Mouse (Mus musculus): Measurements from ENCODE around the gene Gpbp1. TPM values are rescaled to one million over a fixed set of nuclear protein-coding genes. Genes with fewer than 3 reads are reported as not detected.

The Gpbp1 gene
- polyA plus RNA-seq, 1 experiment from 2014 or later: 89.8 TPM

DNA sequence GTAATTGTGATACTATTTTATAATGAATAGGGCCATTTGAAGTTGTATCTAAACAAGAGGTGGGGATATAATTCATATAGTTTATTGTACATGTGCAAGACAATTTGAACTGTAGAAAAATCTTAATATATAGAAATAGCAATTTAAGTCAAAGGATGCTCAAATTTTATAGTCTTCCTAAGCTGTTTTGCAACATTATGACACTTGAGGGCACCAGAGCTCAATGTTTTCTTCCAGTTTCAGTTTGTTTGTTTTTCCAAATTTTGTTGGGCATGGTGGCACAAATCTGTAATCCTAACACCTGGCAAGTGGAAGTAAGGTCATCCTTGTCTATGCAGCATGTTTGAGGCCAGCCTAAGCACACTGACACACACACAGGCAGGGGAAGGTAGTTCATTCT is 68.6 kb downstream of the Gpbp1 start:
- Histone ChIP-seq H3K27me3 (replicated peaks) (no peaks in the 10 kb centered on the region), H3K27ac (no peak overlapping the region), H3K9me3 (no peaks in the 10 kb centered on the region), H3K36me3 (replicated peaks) (no peaks in the 10 kb centered on the region), H3K4me2 (no peak overlapping the region), H3K9ac (no peak overlapping the region), H3K4me3 (no peak overlapping the region), H3K4me1 (no peaks in the 10 kb centered on the region)
- no peak for ATAC-seq (replicated peaks)

DNA sequence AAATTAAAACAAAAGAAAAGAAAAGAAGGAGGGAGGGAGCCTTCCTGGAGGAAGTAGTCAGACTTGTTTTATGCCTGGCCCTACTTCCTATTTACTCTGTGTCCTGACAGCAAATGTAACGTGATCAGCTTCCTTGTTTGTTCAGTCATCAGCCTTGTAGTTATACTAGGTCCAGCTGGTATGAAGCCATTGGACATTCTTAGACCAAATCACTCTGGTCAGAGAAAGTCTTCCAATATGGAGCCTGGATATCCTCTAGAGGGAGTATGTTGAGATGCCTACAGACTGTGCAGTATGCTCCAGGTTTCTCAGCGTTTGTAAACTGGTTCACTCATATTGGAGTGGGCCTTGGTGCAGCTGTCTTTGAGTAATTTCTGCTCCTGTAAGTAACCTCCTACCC is 71.8 kb downstream of the Gpbp1 start:
- WGBS: 77% methylated on average over 2 of the region's 2 CpGs
- H3K36me3 ChIP-seq (replicated peaks): no peaks in the 10 kb centered on the region
- 0 out of 2 replicates have a peak, but pooled peaks have one; percentile 33 for ATAC-seq (replicated peaks)
- no peaks in the 10 kb centered on the region for H3K27me3 ChIP-seq (replicated peaks)
- H3K4me2 ChIP-seq: no peak overlapping the region
- H3K9ac ChIP-seq: no peak overlapping the region
- H3K4me1 ChIP-seq: no peaks in the 10 kb centered on the region
- H3K27ac ChIP-seq: no peak overlapping the region
- H3K9me3 ChIP-seq: no peaks in the 10 kb centered on the region
- H3K4me3 ChIP-seq: no peak overlapping the region

DNA sequence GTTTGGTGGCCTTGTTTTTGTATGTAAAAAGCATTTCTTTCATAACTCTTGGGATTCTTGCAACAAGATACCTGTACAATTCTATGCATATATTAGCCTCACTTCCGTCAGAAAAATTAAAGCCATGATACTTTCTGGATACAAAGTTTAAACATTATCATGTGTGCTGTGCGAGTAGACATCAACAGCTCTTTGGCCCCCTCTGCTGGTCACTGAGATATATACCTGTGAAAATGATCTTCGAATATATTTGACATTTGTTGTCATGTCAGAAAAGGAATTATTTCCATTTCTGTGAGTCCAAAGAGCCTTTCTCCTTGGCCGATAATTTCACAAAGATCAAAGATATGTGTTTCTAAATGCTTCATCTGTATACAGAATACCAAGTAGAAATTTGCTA is 76.8 kb downstream of the Gpbp1 start:
- H3K27me3 ChIP-seq (replicated peaks): no peaks in the 10 kb centered on the region
- no peaks in the 10 kb centered on the region for H3K36me3 ChIP-seq (replicated peaks)
- no peak overlapping the region for H3K9ac ChIP-seq
- 32% methylated on average over 4 of the region's 4 CpGs for WGBS
- H3K4me3 ChIP-seq: no peak overlapping the region
- H3K4me2 ChIP-seq: no peak overlapping the region
- no peaks in the 10 kb centered on the region for H3K9me3 ChIP-seq
- 0 out of 2 replicates have a peak, but pooled peaks cover 4% of the 10 kb centered on the region for H3K4me1 ChIP-seq
- no peak overlapping the region for H3K27ac ChIP-seq
- no peak for ATAC-seq (replicated peaks)

DNA sequence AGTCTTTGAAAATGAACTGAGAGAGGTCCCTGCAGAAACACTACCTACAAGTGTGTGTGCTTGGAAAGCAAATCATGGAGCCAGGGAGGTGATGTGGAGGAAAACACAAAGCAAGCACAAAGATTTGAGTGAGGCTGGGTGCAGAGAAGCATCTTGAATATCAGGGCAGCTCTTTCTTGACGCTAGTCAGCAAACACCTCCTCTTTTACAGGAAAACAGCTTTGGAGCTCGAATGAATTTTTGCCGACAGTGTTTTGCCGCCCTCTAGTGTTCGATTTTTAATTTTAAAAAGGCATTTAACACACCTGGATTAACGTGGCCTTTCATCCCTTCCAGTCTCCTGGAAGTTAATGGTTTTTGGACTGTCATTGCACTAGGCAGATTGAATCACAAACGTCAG is 79.1 kb downstream of the Gpbp1 start:
- no peak overlapping the region for H3K27ac ChIP-seq
- 2% methylated on average over 7 of the region's 7 CpGs for WGBS
- no peak overlapping the region for H3K4me3 ChIP-seq
- 0 out of 2 replicates have a peak, but pooled peaks cover 4% of the 10 kb centered on the region for H3K4me1 ChIP-seq
- peak; percentile 59 for ATAC-seq (replicated peaks)
- no peaks in the 10 kb centered on the region for H3K27me3 ChIP-seq (replicated peaks)
- no peak overlapping the region for H3K9ac ChIP-seq
- H3K36me3 ChIP-seq (replicated peaks): no peaks in the 10 kb centered on the region
- H3K9me3 ChIP-seq: no peaks in the 10 kb centered on the region
- no peak overlapping the region for H3K4me2 ChIP-seq

DNA sequence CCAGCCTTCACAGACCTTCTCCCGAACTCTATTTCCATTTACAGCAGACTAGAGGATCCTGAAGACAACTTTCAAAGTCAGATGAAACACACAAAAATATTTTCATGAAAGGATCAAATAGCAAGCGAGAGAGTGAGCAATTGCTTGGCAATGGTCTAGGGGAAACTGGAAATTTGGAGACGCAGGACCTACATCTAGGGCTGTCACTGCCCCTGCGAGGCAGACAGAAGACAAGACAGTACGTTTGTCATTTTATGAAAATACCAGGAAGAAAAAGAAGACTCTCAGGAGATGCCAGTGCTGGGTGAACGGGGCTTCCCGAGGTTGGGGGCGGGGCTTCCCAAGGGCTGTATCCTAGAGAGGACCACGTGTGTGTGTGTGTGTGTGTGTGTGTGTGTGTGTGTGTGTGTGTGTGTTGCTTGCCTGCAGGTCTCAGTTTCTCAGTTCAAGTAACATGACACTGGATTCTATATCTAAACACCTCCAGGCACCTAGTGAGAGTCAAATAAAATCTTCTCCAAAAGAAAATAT is 83.0 kb downstream of the Gpbp1 start:
- 64% methylated on average over 9 of the region's 9 CpGs for WGBS
- Histone ChIP-seq H3K9me3 (no peaks in the 10 kb centered on the region), H3K4me1 (0 out of 2 replicates have a peak, but pooled peaks cover 4% of the 10 kb centered on the region), H3K27me3 (replicated peaks) (no peaks in the 10 kb centered on the region), H3K9ac (no peak overlapping the region), H3K27ac (no peak overlapping the region), H3K36me3 (replicated peaks) (no peaks in the 10 kb centered on the region), H3K4me3 (no peak overlapping the region), H3K4me2 (no peak overlapping the region)
- ATAC-seq (replicated peaks): no peak

DNA sequence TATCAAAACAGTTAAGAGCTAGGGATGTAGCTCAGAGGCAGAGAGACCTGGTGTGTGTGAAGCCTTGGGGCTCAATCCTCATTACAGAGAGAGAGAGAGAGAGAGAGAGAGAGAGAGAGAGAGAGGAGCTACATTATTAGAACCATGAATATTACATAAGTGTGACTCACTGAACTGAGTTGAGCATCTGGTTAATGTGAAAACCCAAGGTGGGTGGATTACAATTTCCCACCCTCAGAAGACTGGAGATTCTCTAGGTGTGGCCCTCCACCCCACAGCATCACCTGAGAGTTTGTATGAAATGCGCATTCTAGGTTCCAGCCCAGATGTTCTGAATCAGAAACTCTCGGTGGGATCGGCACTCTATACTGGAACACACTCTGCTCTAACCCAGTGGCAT is 84.0 kb downstream of the Gpbp1 start:
- H3K36me3 ChIP-seq (replicated peaks): no peaks in the 10 kb centered on the region
- no peak for ATAC-seq (replicated peaks)
- 95% methylated on average over 3 of the region's 3 CpGs for WGBS

DNA sequence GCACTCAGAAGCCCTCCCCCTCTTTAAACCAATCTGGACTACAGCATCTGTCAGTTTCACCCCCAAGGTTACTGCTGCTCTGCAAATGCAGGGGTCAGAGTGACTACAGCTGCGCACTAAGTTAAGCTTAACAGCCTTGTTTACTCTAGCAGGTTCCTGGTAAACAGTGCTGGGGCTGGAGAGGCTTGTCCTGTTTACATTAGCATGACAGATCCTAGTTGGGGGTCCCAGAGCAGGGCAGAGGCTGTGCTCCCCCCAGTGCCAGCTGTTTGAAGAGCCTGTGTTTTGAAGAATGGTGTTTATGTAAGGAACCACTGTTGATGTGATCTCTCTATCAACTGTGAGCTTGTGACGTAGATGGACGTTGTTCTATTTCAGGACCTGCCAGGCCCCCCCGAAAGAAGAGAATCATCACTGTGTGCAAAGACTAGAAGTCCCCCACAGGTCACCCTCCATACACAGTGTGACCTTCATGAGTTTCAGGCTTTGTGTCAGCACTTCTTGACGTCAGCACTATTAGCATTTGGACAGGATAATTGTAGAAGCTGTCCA is 92.2 kb downstream of the Gpbp1 start:
- H3K4me1 ChIP-seq: peaks cover 5% of the 10 kb centered on the region
- no peaks in the 10 kb centered on the region for H3K36me3 ChIP-seq (replicated peaks)
- 38% methylated on average over 5 of the region's 5 CpGs for WGBS
- H3K27ac ChIP-seq: no peak overlapping the region
- H3K27me3 ChIP-seq (replicated peaks): no peaks in the 10 kb centered on the region
- H3K9ac ChIP-seq: no peak overlapping the region
- no peaks in the 10 kb centered on the region for H3K9me3 ChIP-seq
- no peak overlapping the region for H3K4me3 ChIP-seq
- no peak overlapping the region for H3K4me2 ChIP-seq
- ATAC-seq (replicated peaks): no peak

More for the DNA sequence above, 84.0 kb downstream of the Gpbp1 start:
- no peak overlapping the region for H3K9ac ChIP-seq
- H3K27me3 ChIP-seq (replicated peaks): no peaks in the 10 kb centered on the region
- H3K4me1 ChIP-seq: 0 out of 2 replicates have a peak, but pooled peaks cover 4% of the 10 kb centered on the region
- no peak overlapping the region for H3K4me2 ChIP-seq
- no peak overlapping the region for H3K4me3 ChIP-seq
- H3K9me3 ChIP-seq: no peaks in the 10 kb centered on the region
- no peak overlapping the region for H3K27ac ChIP-seq

DNA sequence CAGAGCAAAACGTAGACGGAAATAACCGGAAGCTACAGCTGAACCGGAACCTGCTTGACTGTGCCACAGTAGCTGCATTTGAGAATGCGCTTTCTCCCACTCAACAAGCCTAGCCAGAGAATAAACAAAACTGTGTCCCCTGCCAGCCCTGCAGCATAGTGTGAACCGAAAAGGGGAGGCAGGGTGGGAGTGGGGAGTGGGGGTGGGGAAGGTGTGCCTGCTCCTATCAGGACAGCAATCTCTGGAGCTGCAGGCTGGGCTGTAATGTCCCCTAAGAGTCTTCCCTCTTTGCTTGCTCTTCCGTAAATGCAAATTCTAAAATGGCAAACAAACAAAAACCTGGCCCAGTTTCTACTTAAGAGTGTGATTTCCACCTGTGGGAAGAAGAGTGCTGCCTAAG is 92.8 kb downstream of the Gpbp1 start:
- no peaks in the 10 kb centered on the region for H3K9me3 ChIP-seq
- no peak for ATAC-seq (replicated peaks)
- 68% methylated on average over 7 of the region's 7 CpGs for WGBS
- H3K27me3 ChIP-seq (replicated peaks): no peaks in the 10 kb centered on the region
- no peak overlapping the region for H3K27ac ChIP-seq
- no peak overlapping the region for H3K4me2 ChIP-seq
- peaks cover 5% of the 10 kb centered on the region for H3K4me1 ChIP-seq
- H3K4me3 ChIP-seq: no peak overlapping the region
- no peak overlapping the region for H3K9ac ChIP-seq
- H3K36me3 ChIP-seq (replicated peaks): no peaks in the 10 kb centered on the region

DNA sequence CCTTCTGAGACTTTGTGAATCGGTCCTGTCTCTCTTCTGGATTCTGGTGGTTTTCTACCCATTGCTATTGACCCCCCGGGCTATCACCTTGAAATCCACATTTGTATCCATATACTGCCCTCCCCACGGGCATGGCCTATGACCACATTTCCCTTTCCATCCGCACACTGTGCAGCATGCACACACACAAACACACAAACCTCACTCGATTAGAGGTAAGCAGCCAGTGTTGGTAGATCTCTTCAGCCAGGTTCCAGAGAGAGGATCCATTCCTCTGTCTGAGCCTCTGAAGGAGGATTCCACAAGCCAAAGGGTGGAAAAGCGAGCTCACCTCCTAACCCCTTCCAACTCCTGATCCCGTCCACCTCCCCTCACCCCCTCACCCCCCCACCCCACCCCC is 94.4 kb downstream of the Gpbp1 start:
- peaks cover 5% of the 10 kb centered on the region for H3K4me1 ChIP-seq
- no peaks in the 10 kb centered on the region for H3K27me3 ChIP-seq (replicated peaks)
- H3K4me2 ChIP-seq: no peak overlapping the region
- no peak overlapping the region for H3K9ac ChIP-seq
- 93% methylated on average over 7 of the region's 7 CpGs for WGBS
- no peak for ATAC-seq (replicated peaks)
- no peak overlapping the region for H3K4me3 ChIP-seq
- H3K9me3 ChIP-seq: no peaks in the 10 kb centered on the region
- no peaks in the 10 kb centered on the region for H3K36me3 ChIP-seq (replicated peaks)
- H3K27ac ChIP-seq: no peak overlapping the region

DNA sequence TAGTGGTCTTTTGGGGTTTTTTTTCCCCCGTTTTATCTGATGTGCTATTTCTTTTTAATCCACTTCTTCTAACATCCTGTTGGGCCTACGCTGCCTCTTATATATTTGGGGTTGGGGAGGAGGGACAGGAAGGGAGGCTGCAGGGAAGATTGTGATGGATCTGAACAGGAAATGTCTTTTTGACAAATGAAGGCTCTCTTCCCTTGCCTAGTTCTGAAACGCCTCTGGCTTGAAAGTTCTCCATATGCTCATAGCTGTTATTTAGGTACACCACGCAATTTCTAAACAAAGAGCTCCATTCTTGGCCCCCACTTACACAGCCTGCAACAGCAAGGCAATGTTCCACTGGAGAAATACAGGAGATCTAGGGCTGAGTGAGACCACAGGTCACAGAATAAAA is 95.0 kb downstream of the Gpbp1 start:
- H3K36me3 ChIP-seq (replicated peaks): no peaks in the 10 kb centered on the region
- H3K9ac ChIP-seq: no peak overlapping the region
- H3K4me2 ChIP-seq: no peak overlapping the region
- WGBS: 84% methylated on average over 4 of the region's 4 CpGs
- ATAC-seq (replicated peaks): no peak
- no peak overlapping the region for H3K27ac ChIP-seq
- H3K4me1 ChIP-seq: peaks cover 5% of the 10 kb centered on the region
- H3K9me3 ChIP-seq: no peaks in the 10 kb centered on the region
- no peaks in the 10 kb centered on the region for H3K27me3 ChIP-seq (replicated peaks)
- H3K4me3 ChIP-seq: no peak overlapping the region

DNA sequence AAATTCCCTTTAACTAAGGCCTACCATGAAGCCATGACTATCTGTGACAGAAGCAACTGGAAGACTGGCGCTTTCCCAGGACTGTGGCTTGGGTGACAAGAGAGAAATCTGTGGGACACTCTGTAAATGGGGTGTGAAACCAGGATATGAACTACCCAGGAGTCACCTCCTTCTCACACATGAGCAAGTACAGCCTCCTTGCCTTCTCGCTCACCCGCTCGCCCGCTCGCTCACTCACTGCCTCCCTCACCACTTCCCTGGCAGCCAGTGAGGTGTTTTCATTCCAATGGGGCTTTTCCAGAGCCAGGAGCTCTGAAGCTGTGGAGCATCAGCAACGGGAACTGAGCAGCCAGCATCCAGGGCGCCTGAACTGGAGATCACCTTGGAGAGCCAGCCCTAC is 95.6 kb downstream of the Gpbp1 start:
- H3K27ac ChIP-seq: no peak overlapping the region
- H3K4me1 ChIP-seq: peaks cover 5% of the 10 kb centered on the region
- ATAC-seq (replicated peaks): no peak
- no peaks in the 10 kb centered on the region for H3K27me3 ChIP-seq (replicated peaks)
- H3K9me3 ChIP-seq: no peaks in the 10 kb centered on the region
- no peak overlapping the region for H3K9ac ChIP-seq
- H3K36me3 ChIP-seq (replicated peaks): no peaks in the 10 kb centered on the region
- WGBS: 86% methylated on average over 8 of the region's 8 CpGs
- H3K4me2 ChIP-seq: no peak overlapping the region
- no peak overlapping the region for H3K4me3 ChIP-seq

DNA sequence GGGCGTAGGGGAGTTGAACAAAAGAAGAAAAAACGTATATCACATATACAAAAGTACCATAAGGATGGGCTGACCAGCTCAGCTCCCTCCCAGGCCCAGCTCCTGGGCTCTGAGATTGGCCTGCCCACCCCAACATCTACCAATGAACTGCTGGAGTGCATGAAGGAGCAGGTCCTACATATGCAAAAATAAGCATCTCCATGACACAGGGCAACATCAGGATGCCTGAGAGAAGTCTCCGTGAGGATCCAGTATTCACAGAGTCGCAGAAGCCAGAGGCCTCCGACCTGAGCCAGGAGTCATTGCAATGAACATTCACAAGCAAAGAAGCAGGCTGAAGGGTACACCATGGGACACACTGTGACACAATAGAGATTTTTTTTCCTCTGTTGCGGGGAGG is 96.5 kb downstream of the Gpbp1 start:
- Histone ChIP-seq H3K4me2 (no peak overlapping the region), H3K4me3 (no peak overlapping the region), H3K27ac (no peak overlapping the region), H3K36me3 (replicated peaks) (no peaks in the 10 kb centered on the region), H3K9ac (no peak overlapping the region), H3K27me3 (replicated peaks) (no peaks in the 10 kb centered on the region), H3K9me3 (no peaks in the 10 kb centered on the region), H3K4me1 (peaks cover 5% of the 10 kb centered on the region)
- WGBS: 59% methylated on average over 6 of the region's 6 CpGs
- no peak for ATAC-seq (replicated peaks)

DNA sequence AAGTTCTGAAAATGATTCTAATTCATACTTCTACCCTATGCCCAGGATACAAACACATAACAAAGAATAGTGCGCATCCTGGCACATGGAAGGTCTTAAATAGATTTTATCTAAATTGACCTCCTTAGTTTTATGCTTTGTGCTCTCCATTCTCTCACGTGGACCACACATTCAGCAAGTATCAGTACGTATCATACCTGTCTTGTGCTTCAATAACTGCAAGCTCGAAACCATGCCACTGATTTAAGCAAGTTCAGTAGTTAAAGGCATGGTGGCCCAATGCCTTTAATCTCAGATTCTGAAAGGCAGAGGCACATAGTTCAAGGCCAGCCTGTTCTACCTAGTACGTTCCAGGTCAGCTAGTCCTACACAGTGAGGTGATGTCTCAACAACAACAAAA is 98.5 kb downstream of the Gpbp1 start:
- no peaks in the 10 kb centered on the region for H3K9me3 ChIP-seq
- no peak overlapping the region for H3K9ac ChIP-seq
- H3K4me3 ChIP-seq: no peak overlapping the region
- no peaks in the 10 kb centered on the region for H3K27me3 ChIP-seq (replicated peaks)
- no peaks in the 10 kb centered on the region for H3K36me3 ChIP-seq (replicated peaks)
- no peaks in the 10 kb centered on the region for H3K4me1 ChIP-seq
- WGBS: 89% methylated on average over 5 of the region's 5 CpGs
- no peak for ATAC-seq (replicated peaks)
- H3K4me2 ChIP-seq: no peak overlapping the region
- no peak overlapping the region for H3K27ac ChIP-seq

All from midbrain, embryonic 15.5 days (tissue).